Comparison of ENCODE assay signal across 8 mouse cellular contexts in the genomic region with DNA sequence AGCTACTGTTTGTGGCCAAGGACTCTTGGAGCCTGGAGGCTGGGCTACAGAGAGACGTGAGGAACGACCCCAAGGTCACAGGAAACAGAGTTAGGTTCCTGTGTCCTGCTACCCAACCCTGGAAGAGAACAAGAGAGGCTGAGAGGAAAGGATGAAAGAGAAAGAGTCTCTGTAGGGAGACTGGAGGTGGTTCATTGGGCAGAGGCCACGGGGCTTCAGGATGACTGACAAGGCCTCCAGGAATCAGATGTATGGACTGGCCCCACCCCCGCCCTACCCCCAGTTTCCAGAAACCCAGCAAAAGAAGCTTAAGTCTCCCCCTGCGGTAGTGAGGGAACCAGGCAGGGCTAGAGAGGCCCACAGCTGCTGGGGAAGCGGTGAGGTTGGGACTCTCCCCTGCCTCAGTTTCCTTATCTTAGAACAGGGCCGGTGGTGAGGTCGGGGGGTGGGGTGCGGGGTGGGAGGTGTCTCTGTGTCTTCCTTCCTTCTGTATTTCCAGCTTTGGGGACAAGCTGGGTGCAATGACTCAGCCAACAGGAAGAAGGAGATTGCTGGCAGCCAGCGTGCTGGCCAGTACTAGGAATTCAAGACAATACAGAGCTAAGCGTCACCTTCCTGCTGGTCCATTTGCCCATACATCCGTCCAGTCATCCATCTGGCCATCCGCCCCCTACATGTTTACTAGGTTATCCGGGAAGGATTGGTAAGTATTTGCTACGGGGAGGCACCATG. TPM values are rescaled to one million over a fixed set of nuclear protein-coding genes. Genes with fewer than 3 reads are reported as not detected.
DNase-seq lines count a peak whose midpoint lies in the region; ATAC-seq lines count a peak whose summit lies in the region.

No protein-coding gene starts in this region.

- WGBS in embryonic facial prominence, embryonic 15.5 days: 44% methylated on average over 15 of the region's 15 CpGs
- WGBS in neural tube, embryonic 15.5 days: 56% methylated on average over 15 of the region's 15 CpGs

- H3K4me1 ChIP-seq in embryonic facial prominence, embryonic 15.5 days: peaks cover 24% of the 10 kb centered on the region
- peaks cover 26% of the 10 kb centered on the region for H3K4me1 ChIP-seq in neural tube, embryonic 15.5 days

- intact Hi-C loops in left cerebral cortex, postnatal 36 days (cut with DNase I): loop anchor here (5.0 kb wide), 2 partner anchors 50 to 65 kb away; no protein-coding TSS in a partner anchor

- no peak overlapping the region for H3K4me2 ChIP-seq in embryonic facial prominence, embryonic 15.5 days (replicated peaks)
- no peak overlapping the region for H3K4me2 ChIP-seq in neural tube, embryonic 15.5 days

- peak overlapping the region; percentile 23; the same call in 1 of the 2 replicates for H3K27ac ChIP-seq in embryonic facial prominence, embryonic 15.5 days (replicated peaks)
- peak overlapping the region; percentile 84 for H3K27ac ChIP-seq in neural tube, embryonic 15.5 days (replicated peaks)

- DNase-seq in embryo, embryonic 10 days (ENCODE audit: low spot score): peak; percentile 51
- no peak for DNase-seq in embryo, embryonic 9.5 days (ENCODE audit: extremely low spot score)
- DNase-seq in heart, postnatal 4 days: peak; percentile 49
- DNase-seq in liver (peak; percentile 81), adipocyte (ENCODE audit: low spot score) (no peak)
- no peak for DNase-seq in left cerebral cortex, postnatal 36 days (ENCODE audit: low spot score in 2 of 2)

- H3K36me3 ChIP-seq in embryonic facial prominence, embryonic 15.5 days: no peaks in the 10 kb centered on the region
- H3K36me3 ChIP-seq in neural tube, embryonic 15.5 days: no peaks in the 10 kb centered on the region

- H3K4me3 ChIP-seq in embryonic facial prominence, embryonic 15.5 days (replicated peaks): no peak overlapping the region
- H3K4me3 ChIP-seq in neural tube, embryonic 15.5 days (replicated peaks): no peak overlapping the region

- no peak overlapping the region for H3K9ac ChIP-seq in embryonic facial prominence, embryonic 15.5 days
- H3K9ac ChIP-seq in neural tube, embryonic 15.5 days (replicated peaks): no peak overlapping the region; the same call in 1 of the 2 replicates

- ATAC-seq in embryonic facial prominence, embryonic 15.5 days (ENCODE audit: insufficient number of reproducible peaks, low FRiP score, low TSS enrichment, low read depth): no peak
- ATAC-seq in neural tube, embryonic 15.5 days (ENCODE audit: low FRiP score): no peak; the same call in 1 of the 2 replicates

- no peaks in the 10 kb centered on the region for H3K27me3 ChIP-seq in embryonic facial prominence, embryonic 15.5 days
- no peaks in the 10 kb centered on the region for H3K27me3 ChIP-seq in neural tube, embryonic 15.5 days (replicated peaks)

- H3K9me3 ChIP-seq in embryonic facial prominence, embryonic 15.5 days (replicated peaks): no peaks in the 10 kb centered on the region
- no peaks in the 10 kb centered on the region for H3K9me3 ChIP-seq in neural tube, embryonic 15.5 days (replicated peaks)

RNA-seq across cellular contexts. Expression of gene 1700001O22Rik, which starts 30.7 kb away (rescaled TPM):
- polyA plus RNA-seq in embryonic facial prominence, embryonic 15.5 days (2015; fragmentation: Nextera tagmentation; extraction: Ambion mirVana): 2.7 and 3.7 TPM in 2 replicates
- 1 to 10 TPM; 2.6 to 4.0 TPM for total RNA-seq in heart, postnatal 4 days (2021)
- 1.5 and 2.2 TPM in 2 replicates for polyA plus RNA-seq in neural tube, embryonic 15.5 days (2015; fragmentation: Nextera tagmentation; extraction: Ambion mirVana)
- 1 to 10 TPM; 6.7 to 8.5 TPM for total RNA-seq in left cerebral cortex, postnatal 36 days (2021)

RNA-seq across cellular contexts. Expression of gene Ntmt1, which starts 34.9 kb away (rescaled TPM):
- 85.9 and 87.0 TPM in 2 replicates for polyA plus RNA-seq in embryonic facial prominence, embryonic 15.5 days (2015; fragmentation: Nextera tagmentation; extraction: Ambion mirVana)
- 10 to 100 TPM; 51.7 to 54.5 TPM for total RNA-seq in heart, postnatal 4 days (2021)
- 92.6 and 107 TPM in 2 replicates for polyA plus RNA-seq in neural tube, embryonic 15.5 days (2015; fragmentation: Nextera tagmentation; extraction: Ambion mirVana)
- 10 to 100 TPM; 35.4 to 36.3 TPM for total RNA-seq in left cerebral cortex, postnatal 36 days (2021)

RNA-seq across cellular contexts. Expression of gene Asb6, which starts 57.4 kb away (rescaled TPM):
- 37.8 and 37.9 TPM in 2 replicates for polyA plus RNA-seq in embryonic facial prominence, embryonic 15.5 days (2015; fragmentation: Nextera tagmentation; extraction: Ambion mirVana)
- 10 to 100 TPM; 11.7 to 13.2 TPM for total RNA-seq in heart, postnatal 4 days (2021)
- 40.7 and 44.0 TPM in 2 replicates for polyA plus RNA-seq in neural tube, embryonic 15.5 days (2015; fragmentation: Nextera tagmentation; extraction: Ambion mirVana)
- 10 to 100 TPM; 36.1 to 39.8 TPM for total RNA-seq in left cerebral cortex, postnatal 36 days (2021)

Comparison
In these comparisons a context has a peak if more than half of its experiments do, and no peak if none do; other contexts are left out.
1. DNase-seq: peak in embryo, embryonic 10 days (single experiment), heart, postnatal 4 days (single experiment) and liver (single experiment); none in embryo, embryonic 9.5 days (single experiment), adipocyte (single experiment) and left cerebral cortex, postnatal 36 days (0 of 2).